Mouse (Mus musculus): ENCODE measurements around the gene Gm26661. TPM values are rescaled to one million over a fixed set of nuclear protein-coding genes. Genes with fewer than 3 reads are reported as not detected.

Gm26661 gene
- polyA plus RNA-seq, 1 experiment, result not detected

DNA sequence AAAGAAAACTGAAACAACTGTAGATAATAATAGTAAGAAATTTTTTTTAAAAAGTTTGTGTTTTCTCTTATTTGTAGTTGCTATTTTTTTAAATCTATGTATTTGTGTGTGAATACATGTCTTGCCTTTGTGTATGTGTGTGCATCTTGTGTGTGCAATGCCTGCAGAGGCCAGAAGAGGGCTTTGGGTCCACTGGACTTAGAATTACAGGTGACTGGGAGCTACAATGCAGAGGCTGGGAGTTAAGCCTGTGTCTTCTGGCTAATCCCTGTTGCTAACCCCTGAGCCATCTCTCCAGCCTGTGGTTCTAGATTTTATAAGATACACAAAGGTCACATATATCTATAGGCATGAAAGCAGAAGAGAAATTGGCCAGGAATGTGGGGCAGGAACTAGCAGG, 9.2 kb downstream of the Gm26661 start:
- H3K4me3 ChIP-seq, result no peak overlapping the region
- H3K36me3 ChIP-seq (ENCODE audit: control insufficient read depth, insufficient read depth), result no peaks in the 10 kb centered on the region
- H3K79me2 ChIP-seq (ENCODE audit: control insufficient read depth, insufficient read depth), result no peaks in the 10 kb centered on the region
- no peaks in the 10 kb centered on the region for H3K27me3 ChIP-seq (ENCODE audit: control insufficient read depth, insufficient read depth, insufficient read length)
- H3K4me2 ChIP-seq (ENCODE audit: low read depth), result no peak overlapping the region
- H3ac ChIP-seq (ENCODE audit: control insufficient read depth, insufficient read length), result no peak overlapping the region
- TF ChIP-seq SRF (IDR thresholded peaks at IDR 0.05; ENCODE audit: control insufficient read depth, insufficient read length, low read depth) (no peak), POLR2A (IDR thresholded peaks at IDR 0.05; ENCODE audit: insufficient read length, low read depth) (no peak), USF1 (IDR thresholded peaks at IDR 0.05; ENCODE audit: low read depth) (no peak), CEBPB (IDR thresholded peaks at IDR 0.05; ENCODE audit: insufficient read depth, poor library complexity, severe bottlenecking) (no peak), POLR2AphosphoS2 (IDR thresholded peaks at IDR 0.05; ENCODE audit: insufficient read length, low read depth) (no peak), TCF3 (IDR thresholded peaks at IDR 0.05; ENCODE audit: insufficient read length, low read depth) (no peak), REST (IDR thresholded peaks at IDR 0.05; ENCODE audit: insufficient read depth, insufficient read length) (no peak), MYOD1 (IDR thresholded peaks at IDR 0.05; ENCODE audit: control insufficient read depth in 1 of 3, insufficient read length in 2 of 3, low read depth in 2 of 3) (no peak), MAX (IDR thresholded peaks at IDR 0.05; ENCODE audit: low read depth) (no peak), MYOG (IDR thresholded peaks at IDR 0.05; ENCODE audit: control insufficient read depth in 1 of 3, insufficient read depth in 1 of 3, insufficient read length in 2 of 3, low read depth in 2 of 3) (no peak), TCF12 (IDR thresholded peaks at IDR 0.05; ENCODE audit: insufficient read depth, poor library complexity, severe bottlenecking) (no peak), E2F4 (IDR thresholded peaks at IDR 0.05; ENCODE audit: insufficient read depth) (no peak)

DNA sequence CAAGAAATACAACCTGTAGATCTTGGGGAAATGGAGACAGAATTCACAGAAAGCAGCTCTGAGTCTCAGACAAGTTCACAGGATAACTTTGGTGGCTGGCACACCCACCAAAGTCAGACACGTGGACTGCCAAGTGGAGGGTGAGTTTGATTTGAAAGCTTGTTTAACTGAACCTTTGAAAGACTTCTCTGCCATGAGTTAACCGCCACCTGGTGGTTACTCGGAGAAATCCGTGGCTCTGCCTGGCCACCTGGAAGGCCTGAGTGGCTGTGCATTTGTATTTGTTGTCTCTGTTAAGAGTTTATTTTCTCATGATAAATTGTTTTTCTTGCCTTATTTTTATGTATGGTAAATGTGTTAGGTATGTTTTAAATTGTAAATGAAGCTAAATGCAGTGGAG, 10.4 kb downstream of the Gm26661 start:
- H3K36me3 ChIP-seq (ENCODE audit: control insufficient read depth, insufficient read depth), result no peaks in the 10 kb centered on the region
- no peak overlapping the region for H3ac ChIP-seq (ENCODE audit: control insufficient read depth, insufficient read length)
- no peaks in the 10 kb centered on the region for H3K27me3 ChIP-seq (ENCODE audit: control insufficient read depth, insufficient read depth, insufficient read length)
- H3K4me2 ChIP-seq (ENCODE audit: low read depth), result no peak overlapping the region
- no peaks in the 10 kb centered on the region for H3K79me2 ChIP-seq (ENCODE audit: control insufficient read depth, insufficient read depth)
- no peak for TF ChIP-seq MYOD1 (IDR thresholded peaks at IDR 0.05; ENCODE audit: control insufficient read depth in 1 of 3, insufficient read length in 2 of 3, low read depth in 2 of 3)
- TF ChIP-seq POLR2A (IDR thresholded peaks at IDR 0.05; ENCODE audit: insufficient read length, low read depth), result no peak
- TF ChIP-seq MAX (IDR thresholded peaks at IDR 0.05; ENCODE audit: low read depth), result no peak
- no peak for TF ChIP-seq E2F4 (IDR thresholded peaks at IDR 0.05; ENCODE audit: insufficient read depth)
- TF ChIP-seq REST (IDR thresholded peaks at IDR 0.05; ENCODE audit: insufficient read depth, insufficient read length), result no peak
- TF ChIP-seq USF1 (IDR thresholded peaks at IDR 0.05; ENCODE audit: low read depth), result no peak
- no peak for TF ChIP-seq TCF3 (IDR thresholded peaks at IDR 0.05; ENCODE audit: insufficient read length, low read depth)
- no peak for TF ChIP-seq CEBPB (IDR thresholded peaks at IDR 0.05; ENCODE audit: insufficient read depth, poor library complexity, severe bottlenecking)
- no peak for TF ChIP-seq TCF12 (IDR thresholded peaks at IDR 0.05; ENCODE audit: insufficient read depth, poor library complexity, severe bottlenecking)
- TF ChIP-seq POLR2AphosphoS2 (IDR thresholded peaks at IDR 0.05; ENCODE audit: insufficient read length, low read depth), result no peak
- TF ChIP-seq SRF (IDR thresholded peaks at IDR 0.05; ENCODE audit: control insufficient read depth, insufficient read length, low read depth), result no peak
- TF ChIP-seq MYOG (IDR thresholded peaks at IDR 0.05; ENCODE audit: control insufficient read depth in 1 of 3, insufficient read depth in 1 of 3, insufficient read length in 2 of 3, low read depth in 2 of 3), result no peak
- no peak overlapping the region for H3K4me3 ChIP-seq

DNA sequence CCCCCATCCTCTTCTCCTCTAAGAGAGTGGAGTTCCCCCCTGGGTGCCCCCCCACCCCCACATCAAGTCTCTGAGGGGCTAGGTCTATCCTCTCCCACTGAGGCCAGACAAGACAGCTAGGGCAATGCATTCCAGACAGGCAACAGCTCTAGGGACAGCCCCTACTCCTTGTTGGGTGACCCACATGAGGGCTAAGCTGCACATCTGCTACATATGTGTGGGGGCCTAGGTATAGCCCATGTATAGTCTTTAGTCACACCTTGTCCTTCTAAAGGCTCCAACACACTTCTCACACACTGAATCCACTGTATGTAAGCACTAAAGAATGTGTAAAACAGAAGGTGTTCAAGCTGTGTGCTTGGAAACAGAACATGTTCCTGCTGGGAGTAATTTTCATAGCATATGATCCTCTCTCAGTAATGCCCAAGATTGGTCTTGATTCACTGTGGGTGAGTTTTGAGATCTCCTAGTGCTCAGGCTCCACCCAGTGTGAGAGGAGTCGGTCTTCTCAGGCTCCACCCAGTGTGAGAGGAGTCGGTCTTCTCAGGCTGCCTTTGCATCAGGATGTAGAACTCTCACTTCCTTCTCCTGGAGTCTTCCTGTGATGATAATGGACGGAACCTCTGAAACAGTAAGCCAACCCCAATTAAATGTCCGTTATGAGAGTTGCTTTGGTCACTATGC, 12.6 kb downstream of the Gm26661 start:
- H3K79me2 ChIP-seq (ENCODE audit: control insufficient read depth, insufficient read depth), result no peaks in the 10 kb centered on the region
- TF ChIP-seq MAX (IDR thresholded peaks at IDR 0.05; ENCODE audit: low read depth) (no peak), POLR2A (IDR thresholded peaks at IDR 0.05; ENCODE audit: insufficient read length, low read depth) (no peak), USF1 (IDR thresholded peaks at IDR 0.05; ENCODE audit: low read depth) (no peak), MYOG (IDR thresholded peaks at IDR 0.05; ENCODE audit: control insufficient read depth in 1 of 3, insufficient read depth in 1 of 3, insufficient read length in 2 of 3, low read depth in 2 of 3) (no peak), TCF3 (IDR thresholded peaks at IDR 0.05; ENCODE audit: insufficient read length, low read depth) (no peak)
- no peaks in the 10 kb centered on the region for H3K27me3 ChIP-seq (ENCODE audit: control insufficient read depth, insufficient read depth, insufficient read length)
- H3K36me3 ChIP-seq (ENCODE audit: control insufficient read depth, insufficient read depth), result no peaks in the 10 kb centered on the region
- H3K4me3 ChIP-seq, result no peak overlapping the region
- H3K4me2 ChIP-seq (ENCODE audit: low read depth), result no peak overlapping the region
- H3ac ChIP-seq (ENCODE audit: control insufficient read depth, insufficient read length), result no peak overlapping the region

DNA sequence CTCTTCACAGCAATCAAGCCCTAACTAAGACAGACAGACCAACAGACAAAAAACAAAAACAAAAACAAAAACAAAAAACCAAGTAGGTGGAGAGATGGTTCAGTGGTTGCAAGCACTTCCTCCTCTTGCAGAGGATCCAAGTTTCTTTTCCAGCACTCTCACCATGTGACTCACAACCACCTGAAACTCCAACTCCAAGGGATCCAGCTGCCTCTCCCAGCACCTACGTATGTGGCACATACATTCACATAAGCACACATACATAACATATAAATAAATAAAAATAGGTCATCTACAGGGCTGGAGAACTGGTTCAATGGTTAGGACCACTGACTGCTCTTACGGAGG, 13.1 kb downstream of the Gm26661 start:
- no peak for TF ChIP-seq E2F4 (IDR thresholded peaks at IDR 0.05; ENCODE audit: insufficient read depth)
- no peak for TF ChIP-seq SRF (IDR thresholded peaks at IDR 0.05; ENCODE audit: control insufficient read depth, insufficient read length, low read depth)
- TF ChIP-seq USF1 (IDR thresholded peaks at IDR 0.05; ENCODE audit: low read depth), result no peak
- no peak for TF ChIP-seq POLR2AphosphoS2 (IDR thresholded peaks at IDR 0.05; ENCODE audit: insufficient read length, low read depth)
- no peak for TF ChIP-seq CEBPB (IDR thresholded peaks at IDR 0.05; ENCODE audit: insufficient read depth, poor library complexity, severe bottlenecking)
- TF ChIP-seq MYOD1 (IDR thresholded peaks at IDR 0.05; ENCODE audit: control insufficient read depth in 1 of 3, insufficient read length in 2 of 3, low read depth in 2 of 3), result no peak
- no peak for TF ChIP-seq POLR2A (IDR thresholded peaks at IDR 0.05; ENCODE audit: insufficient read length, low read depth)
- no peak for TF ChIP-seq TCF12 (IDR thresholded peaks at IDR 0.05; ENCODE audit: insufficient read depth, poor library complexity, severe bottlenecking)
- TF ChIP-seq MYOG (IDR thresholded peaks at IDR 0.05; ENCODE audit: control insufficient read depth in 1 of 3, insufficient read depth in 1 of 3, insufficient read length in 2 of 3, low read depth in 2 of 3), result no peak
- TF ChIP-seq MAX (IDR thresholded peaks at IDR 0.05; ENCODE audit: low read depth), result no peak
- TF ChIP-seq REST (IDR thresholded peaks at IDR 0.05; ENCODE audit: insufficient read depth, insufficient read length), result no peak
- TF ChIP-seq TCF3 (IDR thresholded peaks at IDR 0.05; ENCODE audit: insufficient read length, low read depth), result no peak
- Histone ChIP-seq H3K36me3 (ENCODE audit: control insufficient read depth, insufficient read depth) (no peaks in the 10 kb centered on the region), H3K4me3 (no peak overlapping the region), H3K4me2 (ENCODE audit: low read depth) (no peak overlapping the region), H3K27me3 (ENCODE audit: control insufficient read depth, insufficient read depth, insufficient read length) (no peaks in the 10 kb centered on the region), H3ac (ENCODE audit: control insufficient read depth, insufficient read length) (no peak overlapping the region), H3K79me2 (ENCODE audit: control insufficient read depth, insufficient read depth) (no peaks in the 10 kb centered on the region)
